Mouse (Mus musculus) liver, embryonic 12.5 days (tissue): ENCODE measurements at regions not wholly inside any gene's neighbourhood (a gene's known extent, or its start where the extent isn't known, plus 50 kb on each side); places are given as distances from the start of the nearest gene placed in this dataset. TPM values are rescaled to one million over a fixed set of nuclear protein-coding genes. Genes with fewer than 3 reads are reported as not detected.

ENCODE experiments used
- ATAC-seq: fragments of 200-750 bp; cut with Nextera tagmentation; 2 replicates; pipeline ENCODE4 v1.8.0; 2017; ENCODE audit warnings: moderate number of reproducible peaks, mild to moderate bottlenecking, moderate library complexity
- H3K27ac ChIP-seq: fragments of 300-500 bp; sonication (generic); 2 replicates; pipeline ENCODE4 v1.5.1; 2016; ENCODE audit warnings: mild to moderate bottlenecking
- H3K27me3 ChIP-seq: fragments of 300-500 bp; sonication (generic); replicated peaks from 2 replicates; pipeline ENCODE4 v1.6.1; 2016; ENCODE audit warnings: mild to moderate bottlenecking, moderate library complexity
- H3K36me3 ChIP-seq: fragments of 300-500 bp; sonication (generic); 2 replicates; pipeline ENCODE4 v1.6.1; 2016; ENCODE audit warnings: mild to moderate bottlenecking, moderate library complexity
- H3K4me1 ChIP-seq: fragments of 300-500 bp; sonication (generic); 2 replicates; pipeline ENCODE4 v1.6.1; 2016
- H3K4me2 ChIP-seq: fragments of 300-500 bp; sonication (generic); 2 replicates; pipeline ENCODE4 v1.6.1; 2016; ENCODE audit warnings: mild to moderate bottlenecking, moderate library complexity
- H3K4me3 ChIP-seq: fragments of 300-500 bp; sonication (generic); 2 replicates; pipeline ENCODE4 v1.5.1; 2016; ENCODE audit warnings: mild to moderate bottlenecking, moderate library complexity
- H3K9ac ChIP-seq: fragments of 300-500 bp; sonication (generic); 2 replicates; pipeline ENCODE4 v1.6.1; 2016; ENCODE audit warnings: mild to moderate bottlenecking, moderate library complexity
- H3K9me3 ChIP-seq: fragments of 300-500 bp; sonication (generic); replicated peaks from 2 replicates; pipeline ENCODE4 v1.6.1; 2016; ENCODE audit warnings: mild to moderate bottlenecking, moderate library complexity
- WGBS: fragments of 180-500 bp; shearing (Covaris S2); methylation state at CpG from one replicate; pipeline ENCODE4 v1.1.7; 2016; ENCODE audit not compliant: insufficient replicate concordance; 5-methylcytosine and 5-hydroxymethylcytosine counted together
- microRNA-seq: library from miRNA; unstranded; fragments of <30 nt; microRNA quantifications from one replicate; pipeline ENCODE4, GENCODE M21; 2017

GRCm38 (mm10) chr3:115523515-115523914 lies 191.4 kb downstream of the S1pr1 start:
- no peak overlapping the region for H3K27ac ChIP-seq
- 55% methylated on average over 2 of the region's 2 CpGs for WGBS
- H3K27me3 ChIP-seq, result no peaks in the 10 kb centered on the region
- H3K4me2 ChIP-seq, result no peak overlapping the region
- ATAC-seq, result no peak
- H3K9me3 ChIP-seq, result no peaks in the 10 kb centered on the region
- H3K4me3 ChIP-seq, result no peak overlapping the region
- H3K4me1 ChIP-seq, result no peaks in the 10 kb centered on the region
- H3K9ac ChIP-seq, result no peak overlapping the region
- H3K36me3 ChIP-seq, result no peaks in the 10 kb centered on the region

GRCm38 (mm10) chr3:115515645-115516044 lies 199.2 kb downstream of the S1pr1 start:
- H3K9me3 ChIP-seq, result no peaks in the 10 kb centered on the region
- H3K27ac ChIP-seq, result no peak overlapping the region
- H3K36me3 ChIP-seq, result no peaks in the 10 kb centered on the region
- H3K9ac ChIP-seq, result no peak overlapping the region
- no peak overlapping the region for H3K4me2 ChIP-seq
- H3K27me3 ChIP-seq, result no peaks in the 10 kb centered on the region
- H3K4me1 ChIP-seq, result no peaks in the 10 kb centered on the region
- H3K4me3 ChIP-seq, result no peak overlapping the region
- 68% methylated on average over 4 of the region's 4 CpGs for WGBS
- no peak for ATAC-seq

DNA sequence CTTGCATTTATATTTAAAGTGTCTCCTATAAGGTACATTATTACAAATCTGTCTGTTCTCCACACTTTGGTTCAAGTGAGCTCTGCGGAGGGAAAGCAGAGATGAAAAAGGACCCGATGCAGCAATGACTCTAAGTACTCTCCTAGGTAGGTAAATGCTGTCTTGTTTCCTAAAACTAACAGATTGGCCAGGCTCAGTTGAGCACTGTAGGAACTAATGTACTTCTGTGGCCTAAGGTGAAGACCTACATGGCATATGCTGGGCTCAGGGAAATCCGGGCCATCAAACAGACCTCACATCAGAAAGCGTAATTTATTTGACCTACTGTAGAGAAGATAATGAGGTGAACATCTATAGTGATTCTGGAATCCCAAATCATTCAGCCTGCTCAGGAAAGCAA lies 205.2 kb downstream of the S1pr1 start:
- 79% methylated on average over 4 of the region's 4 CpGs for WGBS
- Histone ChIP-seq H3K27ac (no peak overlapping the region), H3K9me3 (no peaks in the 10 kb centered on the region), H3K4me1 (no peaks in the 10 kb centered on the region), H3K4me3 (no peak overlapping the region), H3K27me3 (no peaks in the 10 kb centered on the region), H3K4me2 (no peak overlapping the region), H3K36me3 (no peaks in the 10 kb centered on the region), H3K9ac (no peak overlapping the region)
- no peak for ATAC-seq

DNA sequence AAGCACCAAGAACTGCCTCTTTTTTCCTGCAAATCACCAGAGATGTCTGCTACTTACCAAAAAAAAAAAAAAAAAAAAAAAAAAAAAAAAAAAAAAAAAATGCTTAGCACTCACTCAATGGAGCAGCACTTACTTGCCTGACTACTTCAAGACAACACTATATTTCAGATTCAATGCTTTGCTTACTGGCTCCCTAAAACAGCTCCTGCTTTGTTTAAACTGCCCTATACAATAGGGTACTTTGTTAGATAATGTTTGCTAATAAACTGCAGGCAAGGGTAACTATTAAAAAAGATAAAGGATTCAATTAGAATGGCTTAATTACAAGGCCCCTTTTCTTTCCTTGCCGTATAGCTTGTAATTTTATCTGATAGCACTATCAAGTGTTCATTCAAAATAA lies 217.5 kb downstream of the S1pr1 start:
- no peak for ATAC-seq
- no peak overlapping the region for H3K9ac ChIP-seq
- no peaks in the 10 kb centered on the region for H3K4me1 ChIP-seq
- 78% methylated on average over 1 of the region's 1 CpGs for WGBS
- no peaks in the 10 kb centered on the region for H3K27me3 ChIP-seq
- H3K9me3 ChIP-seq, result no peaks in the 10 kb centered on the region
- no peaks in the 10 kb centered on the region for H3K36me3 ChIP-seq
- no peak overlapping the region for H3K4me3 ChIP-seq
- no peak overlapping the region for H3K4me2 ChIP-seq
- H3K27ac ChIP-seq, result no peak overlapping the region

DNA sequence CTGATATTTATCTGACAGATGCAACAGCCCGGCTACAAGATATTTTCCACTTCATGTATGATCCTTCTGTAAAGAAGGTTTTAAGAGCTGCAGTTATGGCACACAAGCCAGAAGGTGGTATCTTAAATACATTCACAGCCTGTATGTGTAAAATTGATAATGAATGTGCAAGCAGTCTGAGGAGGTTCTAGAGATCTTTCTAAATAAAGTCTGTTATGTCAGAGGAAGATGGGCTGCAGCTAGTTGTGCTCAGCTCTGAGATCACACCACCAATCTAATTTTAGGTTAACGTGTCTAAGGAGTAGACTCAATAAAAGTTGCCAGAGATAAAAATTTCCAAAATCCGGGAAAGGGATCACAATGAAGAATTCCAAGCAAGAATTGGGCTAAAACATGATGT lies 218.8 kb downstream of the S1pr1 start:
- Histone ChIP-seq H3K4me3 (no peak overlapping the region), H3K4me2 (no peak overlapping the region), H3K4me1 (no peaks in the 10 kb centered on the region), H3K9ac (no peak overlapping the region), H3K27ac (no peak overlapping the region), H3K36me3 (no peaks in the 10 kb centered on the region), H3K9me3 (no peaks in the 10 kb centered on the region), H3K27me3 (no peaks in the 10 kb centered on the region)
- 54% methylated on average over 3 of the region's 3 CpGs for WGBS
- ATAC-seq, result no peak

DNA sequence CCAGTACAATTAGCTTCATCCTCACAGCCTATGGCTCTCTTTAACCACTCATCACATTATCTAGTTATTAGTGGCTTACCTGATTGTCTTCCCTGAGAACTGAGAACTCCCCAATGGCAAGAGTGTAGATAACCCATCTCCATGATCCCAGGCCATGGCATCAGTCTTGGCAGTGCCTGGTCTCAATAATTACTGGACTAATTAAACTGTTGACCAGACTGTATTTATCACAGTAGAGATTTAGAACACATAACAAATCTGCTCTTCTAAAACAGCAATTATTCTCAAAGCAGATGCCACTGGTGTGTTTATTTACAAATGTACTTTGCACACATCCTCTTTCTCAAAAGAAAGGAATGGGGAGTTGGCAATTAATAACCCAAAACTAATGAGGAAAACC lies 219.2 kb downstream of the S1pr1 start:
- H3K4me1 ChIP-seq, result no peaks in the 10 kb centered on the region
- H3K9ac ChIP-seq, result no peak overlapping the region

DNA sequence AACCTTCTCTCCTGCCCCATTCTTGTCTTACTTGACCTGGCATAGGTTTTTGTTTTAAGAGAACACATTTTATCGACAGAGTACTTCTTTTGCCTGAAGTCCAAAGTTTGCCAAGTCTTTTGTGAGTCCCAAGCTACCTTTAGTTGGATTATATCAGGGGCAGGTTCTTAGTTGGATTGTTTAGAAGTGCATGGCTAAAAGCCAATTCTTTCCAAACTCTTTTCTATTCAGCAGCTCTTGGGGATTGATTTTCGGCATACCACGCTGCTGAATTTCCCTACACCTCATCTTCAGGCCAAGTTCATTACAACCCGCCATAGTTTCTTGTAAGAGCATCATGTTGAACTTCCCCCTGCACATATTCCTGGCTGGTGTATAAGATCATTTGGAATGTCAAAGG lies 245.9 kb downstream of the S1pr1 start:
- Histone ChIP-seq H3K27ac (no peak overlapping the region), H3K4me3 (no peak overlapping the region), H3K4me1 (no peaks in the 10 kb centered on the region), H3K9me3 (no peaks in the 10 kb centered on the region), H3K9ac (no peak overlapping the region), H3K4me2 (no peak overlapping the region), H3K36me3 (no peaks in the 10 kb centered on the region), H3K27me3 (no peaks in the 10 kb centered on the region)
- no peak for ATAC-seq
- 65% methylated on average over 4 of the region's 4 CpGs for WGBS

More for the DNA sequence above, 219.2 kb downstream of the S1pr1 start:
- Histone ChIP-seq H3K27ac (no peak overlapping the region), H3K36me3 (no peaks in the 10 kb centered on the region), H3K4me3 (no peak overlapping the region), H3K27me3 (no peaks in the 10 kb centered on the region), H3K9me3 (no peaks in the 10 kb centered on the region), H3K4me2 (no peak overlapping the region)
- no peak for ATAC-seq

DNA sequence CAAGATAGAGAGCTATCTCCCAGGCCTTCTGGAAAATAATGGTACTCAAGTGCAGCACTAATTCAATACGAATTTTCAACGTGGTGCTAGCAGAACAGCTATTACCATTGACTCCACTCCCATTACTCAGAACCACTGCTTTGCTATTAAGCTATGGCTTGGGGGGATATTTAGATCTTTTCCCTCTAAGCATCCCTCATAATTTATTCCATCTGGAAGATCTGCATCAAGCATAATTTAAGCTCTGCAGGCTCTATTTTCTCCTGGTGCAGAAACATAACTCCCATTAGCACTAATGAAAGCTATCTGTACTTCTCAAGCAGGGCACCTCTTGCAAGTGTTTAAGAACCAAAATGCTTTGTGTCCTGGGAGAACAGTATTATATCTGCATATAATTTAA lies 247.0 kb downstream of the S1pr1 start:
- no peak overlapping the region for H3K4me3 ChIP-seq
- no peak for ATAC-seq
- no peak overlapping the region for H3K4me2 ChIP-seq
- H3K27ac ChIP-seq, result no peak overlapping the region
- H3K4me1 ChIP-seq, result no peaks in the 10 kb centered on the region
- H3K27me3 ChIP-seq, result no peaks in the 10 kb centered on the region
- no peaks in the 10 kb centered on the region for H3K9me3 ChIP-seq
- H3K36me3 ChIP-seq, result no peaks in the 10 kb centered on the region
- 56% methylated on average over 2 of the region's 2 CpGs for WGBS
- H3K9ac ChIP-seq, result no peak overlapping the region

DNA sequence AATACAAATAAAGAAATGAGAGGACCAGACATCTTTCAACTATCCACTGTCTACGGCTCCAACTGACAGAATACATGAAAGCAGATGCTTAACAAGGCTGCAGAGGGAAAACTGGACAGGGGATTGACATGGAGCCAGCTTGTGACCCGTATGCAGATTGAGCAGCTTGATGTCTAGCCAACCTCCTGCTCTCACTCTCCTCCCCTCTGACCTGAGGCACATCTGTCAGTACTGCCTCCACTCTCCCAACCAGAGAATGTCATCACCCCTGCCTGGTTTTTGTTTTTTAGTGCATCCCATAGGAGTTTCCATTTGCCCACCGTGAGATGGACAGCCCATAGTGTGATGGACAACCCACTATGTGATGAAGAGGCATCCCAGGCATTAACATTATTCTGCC lies 252.2 kb downstream of the S1pr1 start:
- H3K9ac ChIP-seq, result no peak overlapping the region
- 58% methylated on average over 3 of the region's 3 CpGs for WGBS
- no peaks in the 10 kb centered on the region for H3K4me1 ChIP-seq
- H3K4me3 ChIP-seq, result no peak overlapping the region
- no peaks in the 10 kb centered on the region for H3K36me3 ChIP-seq
- no peak overlapping the region for H3K4me2 ChIP-seq
- no peaks in the 10 kb centered on the region for H3K9me3 ChIP-seq
- H3K27me3 ChIP-seq, result no peaks in the 10 kb centered on the region
- ATAC-seq, result no peak
- H3K27ac ChIP-seq, result no peak overlapping the region

Small RNA genes lying in the stretch of these regions (microRNA-seq; reads per million reads assigned to microRNA genes)
- gene Gm25347, result not detected
